Mouse (Mus musculus) heart, postnatal 0 days (tissue): Measurements from ENCODE around the gene Lrig1. TPM values are rescaled to one million over a fixed set of nuclear protein-coding genes. Genes with fewer than 3 reads are reported as not detected.

Experiments used
- ATAC-seq: fragments of 200-750 bp; cut with Nextera tagmentation; 2 replicates; pipeline ENCODE4 v1.8.0; 2017; ENCODE audit warnings: low read depth, moderate number of reproducible peaks, moderate library complexity; ENCODE audit not compliant: insufficient read depth
- DNase-seq: peaks from one replicate; pipeline ENCODE4 v3.0.0-alpha.2; 2016; ENCODE audit warnings: low spot score
- H3K27ac ChIP-seq: fragments of 300-500 bp; sonication (generic); 2 replicates; pipeline ENCODE4 v1.5.1; 2014; ENCODE audit warnings: low read depth, mild to moderate bottlenecking
- H3K27me3 ChIP-seq: fragments of 300-500 bp; sonication (generic); 2 replicates; pipeline ENCODE4 v1.6.1; 2014; ENCODE audit warnings: low read length, mixed read lengths; ENCODE audit not compliant: control insufficient read depth, insufficient read depth
- H3K36me3 ChIP-seq: fragments of 300-500 bp; sonication (generic); replicated peaks from 2 replicates; pipeline ENCODE4 v1.6.1; 2014; ENCODE audit warnings: low read length, mixed read lengths; ENCODE audit not compliant: control insufficient read depth, insufficient read depth
- H3K4me1 ChIP-seq: fragments of 300-500 bp; sonication (generic); 2 replicates; pipeline ENCODE4 v1.6.1; 2014; ENCODE audit warnings: antibody characterized with exemption; ENCODE audit not compliant: control insufficient read depth, insufficient read depth
- H3K4me2 ChIP-seq: fragments of 300-500 bp; sonication (generic); 2 replicates; pipeline ENCODE4 v1.6.1; 2014; ENCODE audit warnings: low read depth, mild to moderate bottlenecking, low read length, moderate library complexity
- H3K4me3 ChIP-seq: fragments of 300-500 bp; sonication (generic); 2 replicates; pipeline ENCODE4 v1.5.1; 2014; ENCODE audit warnings: low read depth, low read length
- H3K9ac ChIP-seq: fragments of 300-500 bp; sonication (generic); replicated peaks from 2 replicates; pipeline ENCODE4 v1.6.1; 2014; ENCODE audit warnings: low read depth, low read length, mixed read lengths
- H3K9me3 ChIP-seq: fragments of 300-500 bp; sonication (generic); replicated peaks from 2 replicates; pipeline ENCODE4 v1.6.1; 2016; ENCODE audit warnings: low read length; ENCODE audit not compliant: control insufficient read depth
- CTCF ChIP-seq: IDR thresholded peaks from 2 replicates; pipeline ENCODE4 v1.5.1; 2016; ENCODE audit warnings: antibody characterized with exemption, control low read depth, low read depth
- EP300 ChIP-seq: IDR thresholded peaks from 2 replicates; pipeline ENCODE4 v1.6.1; 2016; ENCODE audit warnings: antibody characterized with exemption, low read depth
- WGBS: fragments of 180-500 bp; shearing (Covaris S2); extraction: QIAGEN DNeasy Blood & Tissue Kit; methylation state at CpG from one replicate; pipeline ENCODE4 v1.1.7; 2014; 5-methylcytosine and 5-hydroxymethylcytosine counted together
- polyA plus RNA-seq: library from polyadenylated mRNA; unstranded; fragments of >200 nt; fragmentation: Nextera tagmentation; extraction: Ambion mirVana; gene quantifications from 2 replicates; pipeline ENCODE4 v1.2.1, GENCODE M21; 2015
- total RNA-seq: library from RNA; depleted of rRNA; stranded (reverse); fragments of >200 nt; gene quantifications from 2 replicates; pipeline ENCODE4 v1.2.3, GENCODE M21; 2014; ENCODE audit warnings: low replicate concordance

The Lrig1 gene
- total and polyA plus RNA-seq, 2 experiments from 2014 or later = 7.1 to 54.3 TPM

- WGBS = 70% methylated on average over 2 of the region's 2 CpGs
- Histone ChIP-seq H3K27ac (no peak overlapping the region), H3K36me3 (no peaks in the 10 kb centered on the region), H3K9me3 (no peaks in the 10 kb centered on the region), H3K27me3 (no peaks in the 10 kb centered on the region), H3K9ac (no peak overlapping the region), H3K4me1 (peaks cover 26% of the 10 kb centered on the region), H3K4me3 (no peak overlapping the region), H3K4me2 (no peak overlapping the region)
- no peak for DNase-seq
- no peak for ATAC-seq
- TF ChIP-seq EP300 (no peak), CTCF (no peak)
These were observed 27.5 kb downstream of the Lrig1 start for GRCm38 (mm10) chr6:94672426-94672825.

- Histone ChIP-seq H3K27me3 (no peaks in the 10 kb centered on the region), H3K4me1 (peaks cover 18% of the 10 kb centered on the region), H3K4me2 (no peak overlapping the region), H3K27ac (no peak overlapping the region), H3K9ac (no peak overlapping the region), H3K36me3 (no peaks in the 10 kb centered on the region), H3K9me3 (no peaks in the 10 kb centered on the region), H3K4me3 (no peak overlapping the region)
- DNase-seq (no peak), ATAC-seq (no peak)
- WGBS = 77% methylated on average over 6 of the region's 6 CpGs
- TF ChIP-seq CTCF (no peak), EP300 (no peak)
These were observed 30.6 kb downstream of the Lrig1 start for GRCm38 (mm10) chr6:94669370-94669769.

- no peak for ATAC-seq
- WGBS = 31% methylated on average over 13 of the region's 13 CpGs
- TF ChIP-seq CTCF (no peak), EP300 (no peak)
- Histone ChIP-seq H3K27me3 (no peaks in the 10 kb centered on the region), H3K36me3 (no peaks in the 10 kb centered on the region), H3K9me3 (no peaks in the 10 kb centered on the region), H3K27ac (no peak overlapping the region), H3K4me1 (peaks cover 18% of the 10 kb centered on the region), H3K9ac (no peak overlapping the region), H3K4me3 (no peak overlapping the region), H3K4me2 (peak overlapping the region; percentile 36)
- DNase-seq = no peak
These were observed 31.6 kb downstream of the Lrig1 start for GRCm38 (mm10) chr6:94668204-94668863.

GRCm38 (mm10) chr6:94667131-94667530 is 32.8 kb downstream of the Lrig1 start:
- peaks cover 18% of the 10 kb centered on the region for H3K4me1 ChIP-seq
- H3K9ac ChIP-seq = no peak overlapping the region
- no peak overlapping the region for H3K4me2 ChIP-seq
- no peaks in the 10 kb centered on the region for H3K9me3 ChIP-seq
- 78% methylated on average over 4 of the region's 4 CpGs for WGBS
- H3K36me3 ChIP-seq = no peaks in the 10 kb centered on the region
- no peaks in the 10 kb centered on the region for H3K27me3 ChIP-seq
- H3K4me3 ChIP-seq = no peak overlapping the region
- no peak overlapping the region for H3K27ac ChIP-seq
- TF ChIP-seq EP300 (no peak), CTCF (no peak)
- DNase-seq (no peak), ATAC-seq (no peak)

GRCm38 (mm10) chr6:94666432-94667119 is 33.4 kb downstream of the Lrig1 start:
- H3K27me3 ChIP-seq = no peaks in the 10 kb centered on the region
- no peaks in the 10 kb centered on the region for H3K9me3 ChIP-seq
- DNase-seq (no peak), ATAC-seq (no peak)
- no peak for TF ChIP-seq CTCF
- TF ChIP-seq EP300 = no peak
- 72% methylated on average over 7 of the region's 7 CpGs for WGBS
- no peaks in the 10 kb centered on the region for H3K36me3 ChIP-seq
- H3K4me1 ChIP-seq = peaks cover 21% of the 10 kb centered on the region
- no peak overlapping the region for H3K9ac ChIP-seq
- H3K4me2 ChIP-seq = no peak overlapping the region
- H3K4me3 ChIP-seq = no peak overlapping the region
- no peak overlapping the region for H3K27ac ChIP-seq

GRCm38 (mm10) chr6:94665677-94666076 is 34.3 kb downstream of the Lrig1 start:
- Histone ChIP-seq H3K9me3 (no peaks in the 10 kb centered on the region), H3K4me2 (no peak overlapping the region), H3K27ac (no peak overlapping the region), H3K27me3 (no peaks in the 10 kb centered on the region), H3K4me3 (no peak overlapping the region), H3K4me1 (peaks cover 25% of the 10 kb centered on the region), H3K9ac (no peak overlapping the region), H3K36me3 (no peaks in the 10 kb centered on the region)
- DNase-seq = no peak
- TF ChIP-seq CTCF (no peak), EP300 (no peak)
- no peak for ATAC-seq
- 72% methylated on average over 1 of the region's 1 CpGs for WGBS
